Mouse (Mus musculus): ENCODE measurements around the gene Rnf220. TPM values are rescaled to one million over a fixed set of nuclear protein-coding genes. Genes with fewer than 3 reads are reported as not detected.
A peak's percentile ranks its signal among the peaks of the same experiment; 100 is the strongest.

Rnf220 gene
- polyA plus RNA-seq, 1 experiment from 2014 or later, result 55.5 TPM

DNA sequence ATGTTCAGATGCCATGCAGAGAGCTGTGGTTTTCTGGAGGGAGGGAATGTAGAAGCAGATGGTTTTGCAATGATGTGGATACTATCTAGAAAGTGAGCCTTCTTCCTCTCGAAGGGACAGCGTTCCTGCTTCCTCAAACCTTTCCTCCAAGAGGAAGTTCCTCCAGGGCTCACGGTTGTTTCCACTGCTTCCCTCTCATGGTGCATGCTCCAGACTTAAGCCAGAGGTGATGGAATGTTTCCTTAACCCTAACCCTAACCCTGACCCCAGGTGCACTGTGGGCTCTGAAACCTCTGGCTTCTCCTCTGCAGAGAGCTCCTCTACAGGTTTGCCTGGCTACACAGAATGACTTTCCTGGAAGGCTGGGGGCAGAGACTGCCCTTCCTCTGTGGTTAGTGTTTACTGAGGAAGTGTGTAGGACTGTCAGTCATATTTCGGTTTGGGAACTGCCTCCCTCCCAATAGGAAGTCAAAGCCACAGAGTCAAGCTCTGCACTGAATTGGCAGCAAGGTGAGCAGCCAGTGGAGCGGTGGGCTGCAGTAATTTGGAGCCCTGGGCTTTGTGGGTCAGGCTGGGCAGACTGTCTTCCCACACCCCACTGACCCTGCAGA, 242.7 kb downstream of the Rnf220 start:
- DNase-seq (ENCODE audit: low spot score), result no peak
- no peaks in the 10 kb centered on the region for H3K36me3 ChIP-seq (ENCODE audit: control insufficient read depth, insufficient read depth, low read length)
- no peak overlapping the region for H3K27ac ChIP-seq (ENCODE audit: low read depth, low read length)
- 68% methylated on average over 5 of the region's 5 CpGs for WGBS
- no peaks in the 10 kb centered on the region for H3K27me3 ChIP-seq (ENCODE audit: control insufficient read depth, insufficient read depth, low read length)
- H3K4me2 ChIP-seq (replicated peaks; ENCODE audit: low read depth, low read length), result no peak overlapping the region
- no peak overlapping the region for H3K4me3 ChIP-seq (ENCODE audit: low read depth, low read length)
- H3K4me1 ChIP-seq (replicated peaks; ENCODE audit: control insufficient read depth, insufficient read depth, low read length), result no peaks in the 10 kb centered on the region
- no peak overlapping the region for H3K9ac ChIP-seq (ENCODE audit: low read depth, low read length)
- H3K9me3 ChIP-seq (ENCODE audit: control insufficient read depth, low read length), result no peaks in the 10 kb centered on the region
- ATAC-seq (ENCODE audit: low FRiP score), result no peak

GRCm38 (mm10) chr4:117253218-117254016, 243.4 kb downstream of the Rnf220 start:
- H3K9me3 ChIP-seq (ENCODE audit: control insufficient read depth, low read length), result no peaks in the 10 kb centered on the region

DNA sequence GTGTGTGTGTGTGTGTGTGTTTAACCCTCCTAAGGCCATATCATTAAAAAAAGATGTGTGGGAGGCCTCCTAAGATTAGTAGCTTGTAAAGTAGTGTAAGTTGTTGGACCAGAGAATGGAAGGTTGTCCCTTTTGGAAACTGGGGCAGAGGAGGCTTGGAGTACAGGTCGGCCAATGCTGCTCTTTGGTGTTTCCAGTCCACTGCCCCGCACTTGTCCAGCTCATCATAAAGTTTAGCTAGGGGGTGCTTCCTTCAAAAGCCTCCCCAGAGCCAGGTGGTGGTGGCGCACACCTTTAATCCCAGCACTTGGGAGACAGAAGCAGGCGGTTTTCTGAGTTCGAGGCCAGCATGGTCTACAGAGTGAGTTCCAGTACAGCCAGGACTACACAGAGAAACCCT, 244.1 kb downstream of the Rnf220 start:
- DNase-seq (ENCODE audit: low spot score) (no peak), ATAC-seq (ENCODE audit: low FRiP score) (no peak)
- no peaks in the 10 kb centered on the region for H3K36me3 ChIP-seq (ENCODE audit: control insufficient read depth, insufficient read depth, low read length)
- H3K4me2 ChIP-seq (replicated peaks; ENCODE audit: low read depth, low read length), result 0 out of 2 replicates have a peak overlapping the region, but pooled peaks have one; percentile 51
- H3K4me1 ChIP-seq (replicated peaks; ENCODE audit: control insufficient read depth, insufficient read depth, low read length), result no peaks in the 10 kb centered on the region
- no peak overlapping the region for H3K27ac ChIP-seq (ENCODE audit: low read depth, low read length)
- no peaks in the 10 kb centered on the region for H3K9me3 ChIP-seq (ENCODE audit: control insufficient read depth, low read length)
- 86% methylated on average over 5 of the region's 5 CpGs for WGBS
- no peaks in the 10 kb centered on the region for H3K27me3 ChIP-seq (ENCODE audit: control insufficient read depth, insufficient read depth, low read length)
- no peak overlapping the region for H3K4me3 ChIP-seq (ENCODE audit: low read depth, low read length)
- H3K9ac ChIP-seq (ENCODE audit: low read depth, low read length), result no peak overlapping the region

More at GRCm38 (mm10) chr4:117253218-117254016, 243.4 kb downstream of the Rnf220 start:
- H3K27ac ChIP-seq (ENCODE audit: low read depth, low read length), result no peak overlapping the region
- no peaks in the 10 kb centered on the region for H3K36me3 ChIP-seq (ENCODE audit: control insufficient read depth, insufficient read depth, low read length)
- no peak overlapping the region for H3K4me3 ChIP-seq (ENCODE audit: low read depth, low read length)
- H3K9ac ChIP-seq (ENCODE audit: low read depth, low read length), result no peak overlapping the region
- ATAC-seq (ENCODE audit: low FRiP score) (no peak), DNase-seq (ENCODE audit: low spot score) (no peak)
- 71% methylated on average over 12 of the region's 12 CpGs for WGBS
- H3K27me3 ChIP-seq (ENCODE audit: control insufficient read depth, insufficient read depth, low read length), result no peaks in the 10 kb centered on the region
- no peaks in the 10 kb centered on the region for H3K4me1 ChIP-seq (replicated peaks; ENCODE audit: control insufficient read depth, insufficient read depth, low read length)
- no peak overlapping the region for H3K4me2 ChIP-seq (replicated peaks; ENCODE audit: low read depth, low read length)

GRCm38 (mm10) chr4:117252351-117252750, 244.5 kb downstream of the Rnf220 start:
- WGBS, result 25% methylated on average over 5 of the region's 5 CpGs
- H3K4me2 ChIP-seq (replicated peaks; ENCODE audit: low read depth, low read length), result peak overlapping the region; percentile 51

DNA sequence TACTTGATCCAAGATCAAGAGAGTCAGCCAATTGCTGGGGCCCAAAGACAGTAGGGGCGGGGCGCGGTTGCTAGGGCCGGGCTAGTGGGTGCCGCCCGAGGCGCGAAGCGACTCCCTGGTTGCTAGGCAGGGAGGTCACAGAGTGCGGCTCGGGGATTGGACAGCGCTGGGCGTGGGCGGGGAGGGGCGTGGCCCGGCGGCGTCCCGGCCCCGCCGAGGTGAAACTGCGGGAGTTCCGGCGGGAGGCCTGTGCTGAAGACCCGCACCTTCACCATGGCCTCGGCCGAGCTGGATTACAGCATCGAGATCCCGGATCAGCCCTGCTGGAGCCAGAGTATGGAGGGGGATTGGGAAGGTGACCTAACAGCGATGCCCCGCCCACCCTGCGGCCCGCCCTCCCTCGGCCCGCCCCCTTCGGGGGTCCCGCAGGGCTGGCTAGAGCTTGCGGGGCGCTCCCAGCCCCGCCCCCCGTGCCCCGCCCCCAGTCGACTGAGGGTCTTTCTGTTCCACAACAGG, 245.0 kb downstream of the Rnf220 start, which contains the start of the genes Tmem53 and Armh1:
Gene Tmem53 (plus strand): TSS at position 151 of the 516 bp plus-strand sequence.
Gene Armh1 (minus strand): TSS at position 325 of the 516 bp plus-strand sequence.
- no peaks in the 10 kb centered on the region for H3K4me1 ChIP-seq (replicated peaks; ENCODE audit: control insufficient read depth, insufficient read depth, low read length)
- DNase-seq (ENCODE audit: low spot score), result peak; percentile 95
- ATAC-seq (ENCODE audit: low FRiP score), result peak; percentile 99
- 0% methylated on average over 31 of the region's 43 CpGs for WGBS
- peak within 1 kb of the TSS; percentile 51 for H3K4me2 ChIP-seq (replicated peaks; ENCODE audit: low read depth, low read length)
- H3K27me3 ChIP-seq (ENCODE audit: control insufficient read depth, insufficient read depth, low read length), result no peaks in the 10 kb centered on the region
- H3K27ac ChIP-seq (ENCODE audit: low read depth, low read length), result peak within 1 kb of the TSS; percentile 87
- H3K36me3 ChIP-seq (ENCODE audit: control insufficient read depth, insufficient read depth, low read length), result no peaks in the 10 kb centered on the region
- H3K4me3 ChIP-seq (ENCODE audit: low read depth, low read length), result peak within 1 kb of the TSS; percentile 54
- H3K9me3 ChIP-seq (ENCODE audit: control insufficient read depth, low read length), result no peaks in the 10 kb centered on the region
- peak within 1 kb of the TSS; percentile 69 for H3K9ac ChIP-seq (ENCODE audit: low read depth, low read length)

More at GRCm38 (mm10) chr4:117252351-117252750, 244.5 kb downstream of the Rnf220 start:
- Histone ChIP-seq H3K27me3 (ENCODE audit: control insufficient read depth, insufficient read depth, low read length) (no peaks in the 10 kb centered on the region), H3K27ac (ENCODE audit: low read depth, low read length) (peak overlapping the region; percentile 87; the same call in 1 of the 2 replicates), H3K9me3 (ENCODE audit: control insufficient read depth, low read length) (no peaks in the 10 kb centered on the region), H3K36me3 (ENCODE audit: control insufficient read depth, insufficient read depth, low read length) (no peaks in the 10 kb centered on the region), H3K9ac (ENCODE audit: low read depth, low read length) (peak overlapping the region; percentile 69), H3K4me3 (ENCODE audit: low read depth, low read length) (peak overlapping the region; percentile 54), H3K4me1 (replicated peaks; ENCODE audit: control insufficient read depth, insufficient read depth, low read length) (no peaks in the 10 kb centered on the region)
- no peak for DNase-seq (ENCODE audit: low spot score)
- peak; percentile 50 for ATAC-seq (ENCODE audit: low FRiP score)

DNA sequence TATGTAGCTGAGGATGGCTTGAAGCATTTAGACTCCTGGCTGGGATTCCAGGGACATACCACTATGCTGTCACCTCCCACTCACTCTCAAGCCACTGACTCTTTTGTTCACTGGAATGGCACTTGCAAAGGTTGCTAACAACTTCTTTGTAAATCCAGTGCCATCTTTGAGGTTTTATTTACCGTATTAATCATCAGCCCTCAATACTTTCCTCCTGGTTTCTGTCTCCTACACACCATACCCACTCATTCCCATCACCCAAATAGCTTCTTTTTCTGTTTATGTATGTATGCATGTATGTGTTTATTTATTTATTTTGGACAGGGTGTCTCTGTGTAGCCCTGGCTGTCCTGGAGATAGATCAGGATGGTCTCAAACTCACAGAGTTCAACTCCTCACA, 245.9 kb downstream of the Rnf220 start:
- no peak overlapping the region for H3K27ac ChIP-seq (ENCODE audit: low read depth, low read length)
- DNase-seq (ENCODE audit: low spot score), result no peak
- no peaks in the 10 kb centered on the region for H3K27me3 ChIP-seq (ENCODE audit: control insufficient read depth, insufficient read depth, low read length)
- no peaks in the 10 kb centered on the region for H3K4me1 ChIP-seq (replicated peaks; ENCODE audit: control insufficient read depth, insufficient read depth, low read length)
- H3K36me3 ChIP-seq (ENCODE audit: control insufficient read depth, insufficient read depth, low read length), result no peaks in the 10 kb centered on the region
- H3K9ac ChIP-seq (ENCODE audit: low read depth, low read length), result no peak overlapping the region
- H3K4me3 ChIP-seq (ENCODE audit: low read depth, low read length), result peak overlapping the region; percentile 54; the same call in 1 of the 2 replicates
- ATAC-seq (ENCODE audit: low FRiP score), result no peak
- no peaks in the 10 kb centered on the region for H3K9me3 ChIP-seq (ENCODE audit: control insufficient read depth, low read length)
- peak overlapping the region; percentile 51 for H3K4me2 ChIP-seq (replicated peaks; ENCODE audit: low read depth, low read length)
- 87% methylated on average over 1 of the region's 1 CpGs for WGBS

DNA sequence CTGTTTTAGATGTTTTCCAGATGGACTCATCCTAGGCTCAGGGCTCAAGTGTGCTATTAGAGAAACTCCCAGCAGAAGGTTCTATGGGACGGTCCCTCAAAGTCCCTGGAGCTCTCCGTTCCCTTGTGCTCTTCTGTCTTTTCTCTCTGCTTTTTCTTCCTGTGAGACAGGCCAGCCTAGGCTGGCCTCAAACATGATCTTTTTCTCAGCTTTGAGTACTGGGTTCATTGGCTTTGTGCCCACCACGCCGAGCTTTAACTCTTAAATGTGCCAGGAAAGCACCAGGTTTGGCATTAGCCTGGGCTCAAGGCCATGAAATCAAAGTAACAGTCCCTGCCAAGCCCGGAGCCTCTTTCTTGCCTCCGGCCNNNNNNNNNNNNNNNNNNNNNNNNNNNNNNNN, 256.0 kb downstream of the Rnf220 start:
- Histone ChIP-seq H3K9me3 (ENCODE audit: control insufficient read depth, low read length) (no peaks in the 10 kb centered on the region), H3K9ac (ENCODE audit: low read depth, low read length) (no peak overlapping the region), H3K27ac (ENCODE audit: low read depth, low read length) (no peak overlapping the region), H3K4me1 (replicated peaks; ENCODE audit: control insufficient read depth, insufficient read depth, low read length) (no peaks in the 10 kb centered on the region), H3K36me3 (ENCODE audit: control insufficient read depth, insufficient read depth, low read length) (no peaks in the 10 kb centered on the region), H3K27me3 (ENCODE audit: control insufficient read depth, insufficient read depth, low read length) (no peaks in the 10 kb centered on the region), H3K4me2 (replicated peaks; ENCODE audit: low read depth, low read length) (no peak overlapping the region), H3K4me3 (ENCODE audit: low read depth, low read length) (no peak overlapping the region)
- 87% methylated on average over 6 of the region's 6 CpGs for WGBS
- DNase-seq (ENCODE audit: low spot score) (no peak), ATAC-seq (ENCODE audit: low FRiP score) (no peak)

- no peak overlapping the region for H3K4me2 ChIP-seq (replicated peaks; ENCODE audit: low read depth, low read length)
- H3K4me1 ChIP-seq (replicated peaks; ENCODE audit: control insufficient read depth, insufficient read depth, low read length), result no peaks in the 10 kb centered on the region
- WGBS, result 58% methylated on average over 2 of the region's 2 CpGs
- no peak overlapping the region for H3K9ac ChIP-seq (ENCODE audit: low read depth, low read length)
- H3K27ac ChIP-seq (ENCODE audit: low read depth, low read length), result no peak overlapping the region
- no peak for ATAC-seq (ENCODE audit: low FRiP score)
- no peaks in the 10 kb centered on the region for H3K9me3 ChIP-seq (ENCODE audit: control insufficient read depth, low read length)
- no peaks in the 10 kb centered on the region for H3K36me3 ChIP-seq (ENCODE audit: control insufficient read depth, insufficient read depth, low read length)
- DNase-seq (ENCODE audit: low spot score), result no peak
- no peaks in the 10 kb centered on the region for H3K27me3 ChIP-seq (ENCODE audit: control insufficient read depth, insufficient read depth, low read length)
- H3K4me3 ChIP-seq (ENCODE audit: low read depth, low read length), result no peak overlapping the region
Measured at GRCm38 (mm10) chr4:117239153-117239552, 257.7 kb downstream of the Rnf220 start.

All from hindbrain, embryonic 11.5 days (tissue).